Mouse (Mus musculus) adrenal gland, postnatal 0 days (tissue): ENCODE measurements around the gene Ecd. TPM values are rescaled to one million over a fixed set of nuclear protein-coding genes. Genes with fewer than 3 reads are reported as not detected.

Source experiments
- polyA plus RNA-seq: library from polyadenylated mRNA; unstranded; fragments of >200 nt; fragmentation: Nextera tagmentation; extraction: Ambion mirVana; gene quantifications from 2 replicates; pipeline ENCODE4 v1.2.1, GENCODE M21; 2015

Gene Ecd
- 22.5 and 33.4 TPM in 2 replicates for polyA plus RNA-seq

GRCm38 (mm10) chr14:20347991-20348541 is at the start of gene Ecd, which contains the start of gene Fam149b:
Ecd (minus strand) TSS chr14:20348121.
Fam149b (plus strand) TSS chr14:20348162.

GRCm38 (mm10) chr14:20393205-20393913 is 45.4 kb upstream of the Ecd start, which contains the start of gene Mrps16:
Mrps16 (minus strand) TSS chr14:20393634.

GRCm38 (mm10) chr14:20388441-20389129 is 40.7 kb upstream of the Ecd start, which contains the start of gene Dnajc9:
Dnajc9 (minus strand) TSS chr14:20388910.

GRCm38 (mm10) chr14:20294117-20294892 is 53.6 kb downstream of the Ecd start, which contains the start of gene Nudt13:
Nudt13 (plus strand) TSS chr14:20294697.

Other genes starting within 250 kb of the Ecd start
- 21.0 and 25.3 TPM in 2 replicates for gene Saysd1, start 209.6 kb downstream of the Ecd start, polyA plus RNA-seq
- gene Kcnk5, start 166.3 kb downstream of the Ecd start, polyA plus RNA-seq, result 3.2 and 4.5 TPM in 2 replicates
- gene Kcnk16, start 78.9 kb downstream of the Ecd start, polyA plus RNA-seq, result 0.15 TPM in 1 of 2 replicates, not detected in the other
- gene Nudt13, start 53.4 kb downstream of the Ecd start, polyA plus RNA-seq, result 14.6 and 25.8 TPM in 2 replicates
- gene Fam149b, start within 50 bp of the Ecd start, polyA plus RNA-seq, result 19.8 and 19.9 TPM in 2 replicates
- 68.1 and 85.6 TPM in 2 replicates for gene Dnajc9, start 40.8 kb upstream of the Ecd start, polyA plus RNA-seq
- gene Mrps16, start 45.5 kb upstream of the Ecd start, polyA plus RNA-seq, result 117 and 138 TPM in 2 replicates
- gene Cfap70, start 104.1 kb upstream of the Ecd start, polyA plus RNA-seq, result 1.4 and 1.7 TPM in 2 replicates
- 43.4 and 69.8 TPM in 2 replicates for gene Anxa7, start 132.0 kb upstream of the Ecd start, polyA plus RNA-seq
- 0.35 TPM in 2 replicates for gene Mss51, start 148.8 kb upstream of the Ecd start, polyA plus RNA-seq
- gene Ppp3cb, start 198.5 kb upstream of the Ecd start, polyA plus RNA-seq, result 29.0 and 31.8 TPM in 2 replicates